Mouse (Mus musculus) cerebellum, postnatal 14 days (tissue): ENCODE measurements around the gene Itga4.

Source experiments
- DNase-seq, 2 experiments: peaks; one replicate each; pipeline ENCODE4 v3.0.0; 2021; ENCODE audit warnings: mixed read lengths in 2 of 2

Gene Itga4

DNA sequence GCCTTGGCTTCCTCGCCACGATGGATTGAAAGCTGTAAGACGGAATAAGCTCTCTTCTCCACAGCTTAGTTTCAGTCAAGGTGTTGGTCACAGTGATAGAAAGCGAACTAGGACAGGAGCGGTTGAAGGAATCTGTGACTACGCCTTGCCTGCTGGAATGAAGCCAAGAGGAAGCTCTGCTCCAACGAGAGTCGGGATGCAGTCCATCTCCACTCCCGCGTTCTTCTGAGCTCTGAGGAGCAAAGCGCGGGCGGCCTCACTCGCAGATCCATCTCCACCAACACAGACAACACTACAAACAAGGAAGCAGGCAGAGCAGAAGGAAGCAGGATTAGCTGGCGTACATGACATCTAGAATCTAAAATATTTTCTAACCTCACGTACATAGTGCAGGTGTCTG lies 99.5 kb downstream of the Itga4 start:
- peak in 1 of 2 experiments; percentile 9 for DNase-seq

DNA sequence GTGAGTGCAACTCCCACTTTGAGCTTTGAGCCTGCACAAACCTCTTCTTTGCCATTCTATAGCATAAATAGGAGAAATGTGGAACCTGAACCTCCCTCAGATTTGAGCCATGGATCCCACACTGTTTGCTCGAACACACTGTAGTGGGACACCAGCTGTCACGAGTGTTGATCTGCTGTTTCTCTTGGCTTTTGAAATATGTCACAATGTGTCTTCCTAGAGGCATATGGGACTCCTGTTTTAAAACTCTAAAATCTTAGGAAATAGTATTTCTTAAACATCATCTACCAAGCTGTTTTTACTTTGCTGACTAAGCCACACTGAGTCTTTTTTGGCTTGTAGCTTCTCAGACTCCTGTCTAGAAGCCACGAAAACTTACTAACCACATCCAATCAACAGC lies 102.6 kb downstream of the Itga4 start:
- no peak for DNase-seq

- DNase-seq = no peak
Observed at GRCm38 (mm10) chr2:79362029-79362428, 106.8 kb downstream of the Itga4 start.

DNA sequence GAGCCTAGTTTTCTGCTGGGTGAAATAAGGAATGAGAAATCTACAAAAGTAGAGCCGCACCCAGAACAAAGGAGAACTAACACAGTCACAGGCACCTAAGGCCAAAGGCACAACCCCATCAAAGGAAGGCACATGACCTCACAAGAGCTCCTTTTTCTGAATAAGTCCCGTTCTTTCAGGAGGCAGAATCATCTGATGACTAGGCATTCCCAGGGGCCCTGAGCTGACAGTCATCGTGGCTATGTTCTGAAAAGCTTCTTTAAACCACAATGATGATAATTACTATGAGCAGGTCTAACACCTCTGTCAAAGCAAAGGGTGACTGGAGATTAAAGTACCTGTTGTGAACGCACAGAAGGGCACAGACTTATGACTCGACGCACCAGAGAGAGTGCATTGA lies 108.7 kb downstream of the Itga4 start:
- DNase-seq = no peak

DNA sequence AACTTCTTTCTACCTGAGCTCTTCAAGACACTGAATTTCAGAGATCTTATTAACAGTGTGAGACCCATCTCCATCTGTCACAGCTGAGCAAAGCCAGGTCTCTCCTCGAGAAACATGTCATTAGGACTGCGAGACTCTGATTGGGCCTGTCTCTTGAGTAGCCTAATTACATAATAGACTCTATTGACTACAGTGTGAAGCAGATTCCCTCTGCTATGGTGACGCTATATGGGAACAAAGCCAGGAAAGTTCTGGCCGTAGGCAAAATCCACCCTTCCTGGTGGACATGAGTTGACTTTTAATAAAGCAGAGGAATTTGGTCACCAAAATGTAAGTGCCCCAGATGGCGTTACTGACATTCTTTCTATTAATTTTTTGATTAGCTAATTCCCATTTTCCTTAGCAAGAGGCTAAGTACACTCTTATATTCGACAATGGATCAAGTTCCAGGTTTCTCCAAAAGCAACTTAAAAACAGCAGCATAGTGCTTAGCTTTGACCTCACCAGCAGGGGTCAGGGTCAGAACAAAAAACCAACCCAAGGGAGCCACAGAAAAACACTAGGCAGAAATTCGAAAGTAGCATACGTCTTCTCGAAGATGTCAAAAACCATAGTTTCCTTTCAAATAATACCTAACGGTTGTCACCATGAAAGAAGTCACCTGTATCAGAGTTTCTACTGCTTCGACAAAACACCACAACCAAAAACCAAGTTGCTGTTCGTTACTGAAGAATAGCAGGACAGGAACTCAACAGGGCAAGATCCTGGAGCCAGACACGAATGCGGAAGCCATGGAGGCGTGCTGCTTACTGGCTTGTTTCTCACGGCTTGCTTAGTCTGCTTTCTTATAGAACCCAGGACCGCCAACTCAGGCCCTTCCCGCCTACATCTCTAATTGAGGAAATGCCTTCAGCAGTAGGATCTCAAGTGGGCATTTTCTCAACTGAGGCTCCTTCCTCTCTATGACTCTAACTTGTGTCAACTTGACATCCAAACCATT lies 112.5 kb downstream of the Itga4 start:
- DNase-seq = peak; percentile 51 to 59

- no peak for DNase-seq
Observed at GRCm38 (mm10) chr2:79368661-79369060, 113.4 kb downstream of the Itga4 start.

DNA sequence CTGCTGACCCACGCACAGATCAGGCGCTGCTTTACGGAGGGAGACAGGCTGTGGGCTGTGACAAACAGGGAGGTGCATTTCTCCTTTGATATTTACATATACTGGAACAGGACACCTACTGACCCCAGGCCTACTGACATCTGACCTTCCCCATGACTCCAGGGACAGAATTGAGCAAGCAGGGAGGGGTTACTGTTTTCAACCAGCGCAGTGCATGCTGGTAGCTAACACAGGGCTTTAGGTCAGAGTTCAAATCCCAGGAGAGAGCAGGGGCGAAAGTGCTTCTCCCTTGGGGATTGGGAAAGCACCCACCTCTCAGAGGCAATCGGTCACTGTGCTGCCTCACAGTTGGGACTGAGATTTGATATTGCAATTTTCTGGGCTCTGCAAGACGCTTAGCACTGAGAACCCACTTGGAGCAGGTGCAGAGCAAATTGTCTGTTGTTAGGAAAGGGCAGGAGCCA lies 113.9 kb downstream of the Itga4 start:
- no peak for DNase-seq

DNA sequence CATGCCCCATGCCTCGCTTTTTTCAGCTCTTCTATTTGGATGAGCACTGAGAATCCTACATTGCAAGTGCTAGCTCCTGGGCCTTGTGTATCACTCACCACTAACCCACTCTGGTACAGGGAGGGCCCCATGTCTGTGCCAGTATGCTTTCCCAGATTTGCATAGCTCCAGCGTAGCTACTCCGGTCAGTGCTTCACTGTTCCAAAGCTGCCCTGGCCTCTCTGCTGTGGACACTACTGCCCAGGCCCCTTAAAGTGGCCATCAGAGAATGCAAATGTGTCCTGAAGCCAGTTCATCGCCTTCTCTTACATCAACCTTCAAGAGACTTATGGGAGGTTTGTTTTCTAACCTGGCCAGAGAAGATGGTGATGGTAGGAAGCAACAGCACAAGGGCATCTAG lies 114.7 kb downstream of the Itga4 start:
- no peak for DNase-seq

- no peak for DNase-seq
Observed at GRCm38 (mm10) chr2:79370711-79371312, 115.6 kb downstream of the Itga4 start.

- no peak for DNase-seq
Observed at GRCm38 (mm10) chr2:79371326-79372153, 116.3 kb downstream of the Itga4 start.

DNA sequence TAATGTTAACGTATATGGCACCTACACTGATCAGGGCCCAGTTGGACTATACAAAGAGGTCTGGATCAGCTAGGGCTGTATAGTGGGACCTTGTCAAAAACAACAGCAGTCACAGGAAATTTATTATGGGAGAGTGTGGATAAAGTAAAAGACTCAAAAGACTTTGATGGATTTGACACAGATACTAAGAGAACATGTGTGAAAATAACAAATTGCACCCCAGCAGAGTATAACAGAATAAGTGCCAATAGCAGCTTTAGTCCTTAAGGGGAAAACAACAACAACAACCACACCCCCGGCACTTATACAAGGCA lies 116.9 kb downstream of the Itga4 start:
- no peak for DNase-seq

- peak; percentile 89 to 91 for DNase-seq
Observed at GRCm38 (mm10) chr2:79372486-79373200, 117.4 kb downstream of the Itga4 start.

GRCm38 (mm10) chr2:79378346-79379086 lies 123.3 kb downstream of the Itga4 start:
- DNase-seq = peak in 1 of 2 experiments; percentile 72

DNA sequence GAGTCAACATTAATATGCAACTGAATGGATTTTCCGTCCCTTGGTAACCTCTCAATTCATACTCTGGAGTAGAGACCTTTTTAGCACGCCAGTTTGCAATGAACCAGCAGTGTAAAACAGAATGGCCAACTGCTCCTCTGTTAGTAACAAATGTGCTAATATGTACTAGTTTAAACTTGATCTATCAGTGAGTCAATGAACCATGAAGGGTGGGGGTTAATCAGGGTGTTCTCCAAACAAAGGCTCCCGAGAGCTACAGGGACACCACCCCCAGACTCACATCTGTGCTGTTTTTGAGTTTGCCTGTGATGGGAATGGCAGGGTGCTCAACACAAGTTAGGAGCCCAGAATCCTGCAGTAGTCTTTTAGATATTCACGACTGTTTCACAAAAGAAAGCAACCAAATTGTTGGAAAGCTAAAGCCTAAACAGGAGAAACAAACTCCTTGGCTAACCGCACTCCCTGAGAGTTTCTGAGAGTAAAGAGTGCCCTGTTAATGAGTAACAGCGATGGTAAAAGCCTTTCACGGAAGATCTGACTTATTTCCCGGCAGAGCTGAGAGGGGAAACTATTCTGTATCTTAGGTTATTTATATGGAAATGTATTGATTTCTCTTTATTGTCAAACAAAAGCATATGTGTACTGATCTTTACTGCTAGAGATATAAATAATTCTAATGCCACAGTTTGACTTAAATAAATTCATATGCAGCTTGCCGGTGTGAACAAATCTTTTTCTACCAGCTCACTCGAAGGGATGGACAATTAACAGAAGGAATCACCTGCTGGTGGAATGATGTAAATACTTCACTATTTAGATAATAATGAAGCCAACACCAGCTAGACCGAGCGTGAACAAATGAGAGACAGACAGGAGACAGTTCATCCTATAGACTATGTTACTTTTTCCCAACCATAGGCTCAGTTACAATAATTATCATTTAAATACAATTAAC lies 124.1 kb downstream of the Itga4 start:
- peak in 1 of 2 experiments; percentile 36 for DNase-seq
